23 mouse cellular contexts compared by ENCODE assay signal in the genomic region with DNA sequence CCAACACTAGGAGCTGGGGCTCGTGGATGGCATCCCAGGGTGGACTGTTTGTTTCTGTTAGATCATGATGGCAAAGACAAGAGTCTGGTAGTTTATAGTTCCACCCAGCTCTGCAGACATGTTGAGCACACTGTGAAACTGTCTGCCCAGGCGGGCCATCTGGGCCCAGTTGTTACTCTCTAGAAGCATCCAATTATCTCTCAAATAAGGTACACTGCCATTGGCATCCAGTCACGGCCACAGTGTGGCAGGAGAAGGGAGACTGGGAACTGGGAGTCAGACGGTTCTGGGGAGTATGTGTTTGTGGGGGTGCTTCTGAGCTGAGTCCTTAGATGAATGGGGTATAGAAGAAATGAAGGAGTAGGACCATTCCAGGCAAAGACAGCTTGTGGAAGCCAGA. TPM values are rescaled to one million over a fixed set of nuclear protein-coding genes. Genes with fewer than 3 reads are reported as not detected.
DNase-seq lines count a peak whose midpoint lies in the region; ATAC-seq and TF ChIP-seq lines count a peak whose summit lies in the region.
"Had no signal": no experiment of that assay in that cellular context is flagged by ENCODE, and none has a peak within 500 bp of the region (broad histone marks: within the 10 kb centered on the region; RNA-seq: fewer than 3 reads in every experiment).

No protein-coding gene starts in this region.

- peak; percentile 23; the same call in 1 of the 2 replicates for TF ChIP-seq CTCF in layer of hippocampus, adult 2 months (conservative IDR thresholded peaks at IDR 0.05)

- H3K4me2 ChIP-seq in forebrain, embryonic 13.5 days, result no peak overlapping the region
- no peak overlapping the region for H3K4me2 ChIP-seq in forebrain, embryonic 16.5 days (ENCODE audit: low read length)
- H3K4me2 ChIP-seq in neural tube, embryonic 15.5 days, result no peak overlapping the region
- no peak overlapping the region for H3K4me2 ChIP-seq in intestine, embryonic 16.5 days (ENCODE audit: low read depth, low read length)
- H3K4me2 ChIP-seq: embryonic facial prominence, embryonic 13.5 days had no signal

- H3K36me3 ChIP-seq in forebrain, embryonic 13.5 days (ENCODE audit: poor library complexity, severe bottlenecking), result peaks cover 14% of the 10 kb centered on the region; the same call in 1 of the 2 replicates
- no peaks in the 10 kb centered on the region for H3K36me3 ChIP-seq in forebrain, embryonic 16.5 days (ENCODE audit: control insufficient read depth, insufficient read depth)
- no peaks in the 10 kb centered on the region for H3K36me3 ChIP-seq in neural tube, embryonic 15.5 days
- H3K36me3 ChIP-seq in intestine, embryonic 16.5 days (ENCODE audit: control insufficient read depth, insufficient read depth, low read length), result no peaks in the 10 kb centered on the region; the same call in 1 of the 2 replicates

- no peak for ATAC-seq in forebrain, embryonic 13.5 days
- no peak for ATAC-seq in forebrain, embryonic 16.5 days
- no peak for ATAC-seq in neural tube, embryonic 15.5 days (ENCODE audit: low FRiP score)
- no peak for ATAC-seq in intestine, embryonic 16.5 days
- ATAC-seq: CD4-positive, CD25-positive, alpha-beta regulatory T cell, adult 4 months; lung, postnatal 0 days had no signal

- H3K4me1 ChIP-seq in forebrain, embryonic 13.5 days, result peaks cover 15% of the 10 kb centered on the region
- H3K4me1 ChIP-seq in forebrain, embryonic 16.5 days (replicated peaks; ENCODE audit: control insufficient read depth, insufficient read depth, low read length), result peaks cover 11% of the 10 kb centered on the region; the same call in 1 of the 2 replicates
- peaks cover 26% of the 10 kb centered on the region for H3K4me1 ChIP-seq in neural tube, embryonic 15.5 days
- no peaks in the 10 kb centered on the region for H3K4me1 ChIP-seq in intestine, embryonic 16.5 days (ENCODE audit: control insufficient read depth, insufficient read depth, low read length)

- H3K27ac ChIP-seq in forebrain, embryonic 13.5 days, result peak overlapping the region; percentile 54; the same call in 1 of the 2 replicates
- no peak overlapping the region for H3K27ac ChIP-seq in forebrain, embryonic 16.5 days (ENCODE audit: low read length)
- H3K27ac ChIP-seq in layer of hippocampus, adult 2 months, result peak overlapping the region; percentile 84
- H3K27ac ChIP-seq in neural tube, embryonic 15.5 days (replicated peaks), result peak overlapping the region; percentile 46
- no peak overlapping the region for H3K27ac ChIP-seq in intestine, embryonic 16.5 days (ENCODE audit: low read length)
- H3K27ac ChIP-seq: embryonic facial prominence, embryonic 13.5 days; hindbrain, embryonic 10.5 days had no signal

- no peaks in the 10 kb centered on the region for H3K9me3 ChIP-seq in forebrain, embryonic 13.5 days (replicated peaks)
- H3K9me3 ChIP-seq in forebrain, embryonic 16.5 days (ENCODE audit: control insufficient read depth, low read length), result no peaks in the 10 kb centered on the region
- no peaks in the 10 kb centered on the region for H3K9me3 ChIP-seq in neural tube, embryonic 15.5 days (replicated peaks)
- H3K9me3 ChIP-seq in intestine, embryonic 16.5 days (ENCODE audit: control insufficient read depth, low read length), result no peaks in the 10 kb centered on the region
- H3K9me3 ChIP-seq: embryonic facial prominence, embryonic 13.5 days; hindbrain, embryonic 10.5 days had no signal

- DNase-seq in left cerebral cortex, adult 18-20 months (ENCODE audit: low spot score in 2 of 2), result peak; percentile 40 to 43
- DNase-seq in left cerebral cortex, postnatal 10 days (ENCODE audit: extremely low spot score in 1 of 2, low spot score in 2 of 2), result no peak
- DNase-seq in layer of hippocampus, adult 2 months (ENCODE audit: low spot score in 2 of 2), result peak; percentile 73 to 77
- DNase-seq: adrenal gland, adult 8-10 months; cerebellum, adult 9-10 months; gastrocnemius, postnatal 14 days; kidney, postnatal 36 days; liver; midbrain, embryonic 14.5 days; thymus, postnatal 14 days had no signal

- no peaks in the 10 kb centered on the region for H3K27me3 ChIP-seq in forebrain, embryonic 13.5 days
- H3K27me3 ChIP-seq in forebrain, embryonic 16.5 days (replicated peaks; ENCODE audit: control insufficient read depth, insufficient read depth, low read length), result no peaks in the 10 kb centered on the region
- no peaks in the 10 kb centered on the region for H3K27me3 ChIP-seq in neural tube, embryonic 15.5 days (replicated peaks)
- H3K27me3 ChIP-seq in intestine, embryonic 16.5 days (replicated peaks; ENCODE audit: control insufficient read depth, insufficient read depth, low read length), result no peaks in the 10 kb centered on the region
- H3K27me3 ChIP-seq: embryonic facial prominence, embryonic 13.5 days; Patski had no signal

- H3K4me3 ChIP-seq in forebrain, embryonic 13.5 days, result no peak overlapping the region
- no peak overlapping the region for H3K4me3 ChIP-seq in forebrain, embryonic 16.5 days (replicated peaks; ENCODE audit: low read length)
- H3K4me3 ChIP-seq in layer of hippocampus, adult 2 months, result no peak overlapping the region
- no peak overlapping the region for H3K4me3 ChIP-seq in neural tube, embryonic 15.5 days (replicated peaks)
- no peak overlapping the region for H3K4me3 ChIP-seq in intestine, embryonic 16.5 days (ENCODE audit: low read length)
- H3K4me3 ChIP-seq: embryonic facial prominence, embryonic 13.5 days; hindbrain, embryonic 10.5 days had no signal

- 86% methylated on average over 4 of the region's 4 CpGs for WGBS in forebrain, embryonic 13.5 days
- WGBS in forebrain, embryonic 16.5 days, result 51% methylated on average over 4 of the region's 4 CpGs
- 45% methylated on average over 4 of the region's 4 CpGs for WGBS in neural tube, embryonic 15.5 days
- WGBS in intestine, embryonic 16.5 days, result 64% methylated on average over 4 of the region's 4 CpGs

- intact Hi-C loops in left cerebral cortex, postnatal 10 days (cut with DNase I), result no loop called here

- H3K9ac ChIP-seq in forebrain, embryonic 13.5 days, result no peak overlapping the region
- H3K9ac ChIP-seq in forebrain, embryonic 16.5 days (replicated peaks; ENCODE audit: low read depth, low read length), result no peak overlapping the region
- no peak overlapping the region for H3K9ac ChIP-seq in neural tube, embryonic 15.5 days (replicated peaks)
- no peak overlapping the region for H3K9ac ChIP-seq in intestine, embryonic 16.5 days (ENCODE audit: low read depth, low read length)
- H3K9ac ChIP-seq: embryonic facial prominence, embryonic 13.5 days had no signal

RNA-seq across cellular contexts. Expression of gene Chmp4b, which starts 18.6 kb away (rescaled TPM):
- polyA plus RNA-seq in forebrain, embryonic 13.5 days (2015; fragmentation: Nextera tagmentation; extraction: Ambion mirVana), result 22.4 and 24.9 TPM in 2 replicates
- 18.5 and 19.5 TPM in 2 replicates for polyA plus RNA-seq in forebrain, embryonic 16.5 days (2015; fragmentation: Nextera tagmentation; extraction: Ambion mirVana)
- total RNA-seq in left cerebral cortex, adult 18-20 months (2021), result 100 to 1,000 TPM; 222 to 229 TPM
- 100 to 1,000 TPM; 203 to 210 TPM for total RNA-seq in left cerebral cortex, postnatal 10 days (2021)
- 100 to 1,000 TPM; 206 to 215 TPM for total RNA-seq in layer of hippocampus, adult 2 months (2021)
- polyA plus RNA-seq in neural tube, embryonic 15.5 days (2015; fragmentation: Nextera tagmentation; extraction: Ambion mirVana), result 29.6 and 31.5 TPM in 2 replicates
- 23.6 and 28.7 TPM in 2 replicates for polyA plus RNA-seq in intestine, embryonic 16.5 days (2015; fragmentation: Nextera tagmentation; extraction: Ambion mirVana)

RNA-seq across cellular contexts. Expression of gene 4930519P11Rik, which starts 56.9 kb away (rescaled TPM):
- polyA plus RNA-seq in forebrain, embryonic 13.5 days (2015; fragmentation: Nextera tagmentation; extraction: Ambion mirVana), result 0.79 and 0.88 TPM in 2 replicates
- polyA plus RNA-seq in forebrain, embryonic 16.5 days (2015; fragmentation: Nextera tagmentation; extraction: Ambion mirVana), result not detected in 2 replicates
- total RNA-seq in left cerebral cortex, adult 18-20 months (2021), result not detected
- total RNA-seq in left cerebral cortex, postnatal 10 days (2021), result not detected
- total RNA-seq in layer of hippocampus, adult 2 months (2021), result not detected
- polyA plus RNA-seq in neural tube, embryonic 15.5 days (2015; fragmentation: Nextera tagmentation; extraction: Ambion mirVana), result 0.35 and 0.55 TPM in 2 replicates
- not detected in 2 replicates for polyA plus RNA-seq in intestine, embryonic 16.5 days (2015; fragmentation: Nextera tagmentation; extraction: Ambion mirVana)
- total RNA-seq: heart, adult 8-10 months; megakaryocyte, adult 5-6 weeks had no signal
- polyA plus RNA-seq: CD4-positive, CD25-positive, alpha-beta regulatory T cell, adult 4 months; embryonic facial prominence, embryonic 13.5 days; heart, postnatal 0 days; hindbrain, embryonic 10.5 days; stomach, embryonic 16.5 days had no signal

RNA-seq across cellular contexts. Expression of gene Zfp341, which starts 57.0 kb away (rescaled TPM):
- 1.5 and 2.0 TPM in 2 replicates for polyA plus RNA-seq in forebrain, embryonic 13.5 days (2015; fragmentation: Nextera tagmentation; extraction: Ambion mirVana)
- polyA plus RNA-seq in forebrain, embryonic 16.5 days (2015; fragmentation: Nextera tagmentation; extraction: Ambion mirVana), result 2.6 and 3.3 TPM in 2 replicates
- total RNA-seq in left cerebral cortex, adult 18-20 months (2021), result 10 to 100 TPM; 11.0 to 11.4 TPM
- 10 to 100 TPM; 14.3 to 14.7 TPM for total RNA-seq in left cerebral cortex, postnatal 10 days (2021)
- total RNA-seq in layer of hippocampus, adult 2 months (2021), result 10 to 100 TPM in 1 of 2 experiments, 1 to 10 TPM in 1; 9.1 to 10.8 TPM
- polyA plus RNA-seq in neural tube, embryonic 15.5 days (2015; fragmentation: Nextera tagmentation; extraction: Ambion mirVana), result 2.1 and 2.3 TPM in 2 replicates
- polyA plus RNA-seq in intestine, embryonic 16.5 days (2015; fragmentation: Nextera tagmentation; extraction: Ambion mirVana), result 0.53 and 0.55 TPM in 2 replicates

Comparison
In these comparisons a context has a peak if more than half of its experiments do, and no peak if none do; other contexts are left out.
1. H3K27ac ChIP-seq: peak in forebrain, embryonic 13.5 days (single experiment), layer of hippocampus, adult 2 months (single experiment) and neural tube, embryonic 15.5 days (single experiment); none in forebrain, embryonic 16.5 days (single experiment) and intestine, embryonic 16.5 days (single experiment).
2. DNase-seq: peak in left cerebral cortex, adult 18-20 months (2 of 2) and layer of hippocampus, adult 2 months (2 of 2); none in left cerebral cortex, postnatal 10 days (0 of 2).